Mouse (Mus musculus): ENCODE data around the gene Dapl1. TPM values are rescaled to one million over a fixed set of nuclear protein-coding genes. Genes with fewer than 3 reads are reported as not detected.

Gene Dapl1
- polyA plus RNA-seq, 1 experiment from 2014 or later, result 0.43 TPM

GRCm38 (mm10) chr2:59536958-59537357, 52.5 kb downstream of the Dapl1 start:
- ATAC-seq (ENCODE audit: insufficient number of reproducible peaks, low FRiP score), result no peak
- H3K4me3 ChIP-seq, result no peak overlapping the region
- no peak overlapping the region for H3K27ac ChIP-seq (ENCODE audit: poor library complexity, severe bottlenecking)
- peaks cover 11% of the 10 kb centered on the region for H3K4me1 ChIP-seq (replicated peaks)
- H3K9ac ChIP-seq, result no peak overlapping the region
- 92% methylated on average over 2 of the region's 2 CpGs for WGBS
- H3K9me3 ChIP-seq (replicated peaks), result no peaks in the 10 kb centered on the region
- H3K36me3 ChIP-seq, result no peaks in the 10 kb centered on the region
- no peaks in the 10 kb centered on the region for H3K27me3 ChIP-seq (replicated peaks)
- no peak overlapping the region for H3K4me2 ChIP-seq

DNA sequence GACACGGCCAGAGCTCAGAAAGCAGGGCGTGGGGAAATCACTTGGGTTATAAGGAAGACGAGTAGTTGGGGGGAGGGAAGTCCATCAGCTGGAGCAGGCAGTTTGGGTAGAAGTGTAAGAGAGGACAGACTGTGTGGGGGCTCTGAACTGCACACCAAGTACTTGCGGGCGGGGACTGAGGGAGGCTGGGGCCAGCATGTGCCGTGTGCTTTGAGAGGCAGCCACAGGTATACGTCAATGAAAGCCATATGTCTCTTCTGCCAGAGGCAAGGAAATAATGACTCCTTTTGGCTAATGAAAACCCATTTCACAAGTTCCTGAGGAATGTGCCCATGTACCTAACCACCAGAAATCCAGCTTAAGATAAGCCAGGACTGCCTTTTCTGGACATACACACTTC, 53.6 kb downstream of the Dapl1 start:
- Histone ChIP-seq H3K4me3 (no peak overlapping the region), H3K4me2 (no peak overlapping the region), H3K36me3 (no peaks in the 10 kb centered on the region), H3K27ac (ENCODE audit: poor library complexity, severe bottlenecking) (no peak overlapping the region), H3K9me3 (replicated peaks) (no peaks in the 10 kb centered on the region), H3K4me1 (replicated peaks) (peaks cover 11% of the 10 kb centered on the region), H3K9ac (no peak overlapping the region), H3K27me3 (replicated peaks) (no peaks in the 10 kb centered on the region)
- ATAC-seq (ENCODE audit: insufficient number of reproducible peaks, low FRiP score), result no peak
- WGBS, result 76% methylated on average over 7 of the region's 7 CpGs

- ATAC-seq (ENCODE audit: insufficient number of reproducible peaks, low FRiP score), result no peak
- WGBS, result 52% methylated on average over 4 of the region's 4 CpGs
These were observed 55.3 kb downstream of the Dapl1 start for GRCm38 (mm10) chr2:59539796-59540195.

DNA sequence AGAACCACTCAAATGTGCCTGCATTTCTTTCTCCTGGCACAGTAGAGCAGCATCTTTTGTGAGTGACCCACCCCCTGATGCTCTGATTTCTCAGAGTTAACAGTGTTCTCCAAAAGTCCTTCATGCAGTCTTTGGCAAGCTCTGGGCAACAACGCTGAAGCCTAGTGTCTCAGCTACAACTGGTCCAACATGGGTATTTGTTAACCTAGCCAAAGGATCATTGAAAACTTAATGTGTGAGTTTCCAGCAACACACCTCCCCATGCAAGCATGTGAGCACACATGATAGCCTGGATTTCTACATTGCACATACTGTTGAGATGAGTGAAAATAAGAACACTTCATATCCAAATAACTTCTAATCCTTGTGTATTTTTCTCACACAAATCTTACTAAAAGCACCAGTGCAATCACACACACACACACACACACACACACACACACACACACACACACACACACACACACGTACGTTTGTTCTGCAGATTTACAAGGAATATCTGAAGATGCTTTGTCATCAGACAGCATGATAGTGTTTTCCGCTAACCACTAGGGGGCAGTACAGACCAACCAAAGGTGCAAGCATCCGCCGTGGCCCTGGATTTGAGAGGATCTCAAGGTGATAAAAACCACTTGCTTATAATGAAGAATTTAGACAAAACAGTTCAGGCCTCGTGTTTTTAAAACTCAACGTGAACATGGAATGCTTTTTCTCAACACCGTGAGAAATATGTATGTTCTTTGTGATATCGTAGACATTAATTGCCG, 56.9 kb downstream of the Dapl1 start:
- Histone ChIP-seq H3K36me3 (no peaks in the 10 kb centered on the region), H3K4me2 (no peak overlapping the region), H3K4me3 (no peak overlapping the region), H3K27ac (ENCODE audit: poor library complexity, severe bottlenecking) (no peak overlapping the region), H3K9ac (no peak overlapping the region), H3K4me1 (replicated peaks) (peaks cover 10% of the 10 kb centered on the region; the same call in 1 of the 2 replicates), H3K9me3 (replicated peaks) (no peaks in the 10 kb centered on the region), H3K27me3 (replicated peaks) (no peaks in the 10 kb centered on the region)
- ATAC-seq (ENCODE audit: insufficient number of reproducible peaks, low FRiP score), result peak; percentile 64; the same call in 1 of the 2 replicates
- WGBS, result 23% methylated on average over 11 of the region's 11 CpGs

More at GRCm38 (mm10) chr2:59539796-59540195, 55.3 kb downstream of the Dapl1 start:
- no peak overlapping the region for H3K4me3 ChIP-seq
- no peaks in the 10 kb centered on the region for H3K36me3 ChIP-seq
- H3K9ac ChIP-seq, result no peak overlapping the region
- no peaks in the 10 kb centered on the region for H3K9me3 ChIP-seq (replicated peaks)
- peaks cover 6% of the 10 kb centered on the region; the same call in 1 of the 2 replicates for H3K4me1 ChIP-seq (replicated peaks)
- no peak overlapping the region for H3K4me2 ChIP-seq
- H3K27me3 ChIP-seq (replicated peaks), result no peaks in the 10 kb centered on the region
- no peak overlapping the region for H3K27ac ChIP-seq (ENCODE audit: poor library complexity, severe bottlenecking)

- no peaks in the 10 kb centered on the region for H3K36me3 ChIP-seq
- no peak overlapping the region for H3K4me2 ChIP-seq
- H3K4me3 ChIP-seq, result no peak overlapping the region
- no peak overlapping the region for H3K9ac ChIP-seq
- no peaks in the 10 kb centered on the region for H3K27me3 ChIP-seq (replicated peaks)
- no peak for ATAC-seq (ENCODE audit: insufficient number of reproducible peaks, low FRiP score)
- H3K27ac ChIP-seq (ENCODE audit: poor library complexity, severe bottlenecking), result no peak overlapping the region
- 72% methylated on average over 9 of the region's 9 CpGs for WGBS
- H3K4me1 ChIP-seq (replicated peaks), result peaks cover 10% of the 10 kb centered on the region; the same call in 1 of the 2 replicates
- no peaks in the 10 kb centered on the region for H3K9me3 ChIP-seq (replicated peaks)
These were observed 59.2 kb downstream of the Dapl1 start for GRCm38 (mm10) chr2:59543543-59544065.

DNA sequence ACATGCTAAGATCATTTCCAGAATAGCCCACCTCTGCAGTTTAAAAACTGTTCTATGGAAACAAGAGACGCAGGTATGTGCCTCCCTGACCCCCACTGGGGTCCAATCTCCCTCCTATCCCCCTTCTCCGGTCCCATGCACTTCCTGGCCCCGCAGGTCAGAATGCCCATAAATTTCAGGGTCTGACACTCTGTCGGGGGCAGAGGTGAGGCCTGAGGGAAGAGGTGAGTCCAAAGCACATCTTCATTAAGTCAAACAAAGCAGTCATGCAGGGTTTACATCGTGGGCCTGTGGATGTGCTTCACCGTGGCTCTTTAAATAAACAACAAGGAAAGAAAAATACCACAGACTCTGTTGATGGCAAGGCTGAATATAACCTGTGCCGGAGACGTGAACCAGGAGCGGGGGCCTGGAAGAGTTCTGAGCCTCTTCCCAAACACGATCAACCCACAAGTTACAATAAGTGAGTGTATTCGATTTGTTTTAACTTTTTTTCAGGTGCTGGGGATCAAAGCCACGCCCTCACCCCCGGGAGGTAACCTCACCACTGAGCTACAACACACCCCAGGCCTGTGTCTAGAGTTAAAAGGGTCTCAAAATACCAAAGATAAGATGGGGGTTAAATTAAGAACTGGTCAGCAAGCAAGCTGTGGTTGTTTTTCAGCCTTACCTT, 59.9 kb downstream of the Dapl1 start:
- Histone ChIP-seq H3K9me3 (replicated peaks) (0 out of 2 replicates have a peak, but pooled peaks cover 2% of the 10 kb centered on the region), H3K4me2 (0 out of 2 replicates have a peak overlapping the region, but pooled peaks have one; percentile 7), H3K27ac (ENCODE audit: poor library complexity, severe bottlenecking) (no peak overlapping the region), H3K4me3 (no peak overlapping the region), H3K9ac (no peak overlapping the region), H3K4me1 (replicated peaks) (peaks cover 10% of the 10 kb centered on the region; the same call in 1 of the 2 replicates), H3K36me3 (no peaks in the 10 kb centered on the region), H3K27me3 (replicated peaks) (no peaks in the 10 kb centered on the region)
- WGBS, result 21% methylated on average over 13 of the region's 13 CpGs
- no peak for ATAC-seq (ENCODE audit: insufficient number of reproducible peaks, low FRiP score)

- H3K36me3 ChIP-seq, result no peaks in the 10 kb centered on the region
- H3K9ac ChIP-seq, result no peak overlapping the region
- no peak overlapping the region for H3K27ac ChIP-seq (ENCODE audit: poor library complexity, severe bottlenecking)
- WGBS, result 34% methylated on average over 7 of the region's 7 CpGs
- H3K4me2 ChIP-seq, result no peak overlapping the region
- peaks cover 10% of the 10 kb centered on the region; the same call in 1 of the 2 replicates for H3K4me1 ChIP-seq (replicated peaks)
- H3K27me3 ChIP-seq (replicated peaks), result no peaks in the 10 kb centered on the region
- ATAC-seq (ENCODE audit: insufficient number of reproducible peaks, low FRiP score), result no peak
- H3K9me3 ChIP-seq (replicated peaks), result 0 out of 2 replicates have a peak, but pooled peaks cover 2% of the 10 kb centered on the region
- H3K4me3 ChIP-seq, result no peak overlapping the region
These were observed 60.5 kb downstream of the Dapl1 start for GRCm38 (mm10) chr2:59545001-59545400.

DNA sequence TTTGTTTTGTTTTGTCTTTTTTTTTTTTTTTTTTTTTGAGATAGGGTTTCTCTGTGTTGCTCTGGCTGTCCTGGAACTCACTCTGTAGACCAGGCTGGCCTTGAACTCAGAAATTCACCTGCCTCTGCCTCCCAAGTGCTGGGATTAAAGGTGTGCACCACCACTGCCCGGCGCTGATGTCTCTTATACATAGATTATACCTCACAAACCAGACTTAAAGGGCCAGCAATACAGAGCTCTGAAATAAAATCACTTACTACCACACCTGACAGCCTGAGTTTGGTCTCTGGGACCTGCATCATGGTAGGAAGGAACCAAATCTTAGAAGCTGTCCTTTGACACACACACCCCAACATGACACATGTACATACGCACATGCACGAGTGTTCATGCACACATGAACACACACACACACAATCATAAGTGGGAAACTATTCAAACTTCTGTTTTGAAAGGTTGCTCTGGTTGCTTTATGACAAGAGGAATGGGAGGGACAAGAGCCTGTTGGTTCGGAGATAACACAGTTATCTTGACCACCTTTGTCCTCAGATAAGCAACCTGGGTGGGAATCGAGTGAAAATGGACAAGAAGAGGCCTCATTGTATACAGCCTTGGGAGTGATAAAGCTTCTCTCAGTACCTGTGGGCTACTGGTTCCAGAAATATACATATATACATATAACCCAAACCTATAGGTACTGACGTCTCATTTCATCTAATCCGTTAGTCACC, 63.1 kb downstream of the Dapl1 start:
- no peak for ATAC-seq (ENCODE audit: insufficient number of reproducible peaks, low FRiP score)
- H3K27me3 ChIP-seq (replicated peaks), result no peaks in the 10 kb centered on the region
- 75% methylated on average over 8 of the region's 8 CpGs for WGBS
- H3K27ac ChIP-seq (ENCODE audit: poor library complexity, severe bottlenecking), result no peak overlapping the region
- H3K4me2 ChIP-seq, result no peak overlapping the region
- H3K36me3 ChIP-seq, result no peaks in the 10 kb centered on the region
- H3K9ac ChIP-seq, result no peak overlapping the region
- 0 out of 2 replicates have a peak, but pooled peaks cover 2% of the 10 kb centered on the region for H3K9me3 ChIP-seq (replicated peaks)
- H3K4me3 ChIP-seq, result no peak overlapping the region
- peaks cover 10% of the 10 kb centered on the region; the same call in 1 of the 2 replicates for H3K4me1 ChIP-seq (replicated peaks)

GRCm38 (mm10) chr2:59552784-59553183, 68.3 kb downstream of the Dapl1 start:
- ATAC-seq (ENCODE audit: insufficient number of reproducible peaks, low FRiP score), result no peak
- WGBS, result 58% methylated on average over 1 of the region's 1 CpGs
- no peak overlapping the region for H3K27ac ChIP-seq (ENCODE audit: poor library complexity, severe bottlenecking)
- no peaks in the 10 kb centered on the region for H3K36me3 ChIP-seq
- no peak overlapping the region for H3K4me2 ChIP-seq
- no peaks in the 10 kb centered on the region for H3K27me3 ChIP-seq (replicated peaks)
- H3K9me3 ChIP-seq (replicated peaks), result 0 out of 2 replicates have a peak, but pooled peaks cover 2% of the 10 kb centered on the region
- no peak overlapping the region for H3K4me3 ChIP-seq
- H3K9ac ChIP-seq, result no peak overlapping the region
- no peaks in the 10 kb centered on the region for H3K4me1 ChIP-seq (replicated peaks)

- 73% methylated on average over 2 of the region's 2 CpGs for WGBS
- no peak overlapping the region for H3K27ac ChIP-seq (ENCODE audit: poor library complexity, severe bottlenecking)
- H3K27me3 ChIP-seq (replicated peaks), result no peaks in the 10 kb centered on the region
- no peak overlapping the region for H3K9ac ChIP-seq
- no peaks in the 10 kb centered on the region for H3K9me3 ChIP-seq (replicated peaks)
- ATAC-seq (ENCODE audit: insufficient number of reproducible peaks, low FRiP score), result no peak
- H3K4me2 ChIP-seq, result no peak overlapping the region
- H3K4me1 ChIP-seq (replicated peaks), result no peaks in the 10 kb centered on the region
- H3K4me3 ChIP-seq, result no peak overlapping the region
- H3K36me3 ChIP-seq, result no peaks in the 10 kb centered on the region
These were observed 70.0 kb downstream of the Dapl1 start for GRCm38 (mm10) chr2:59554373-59554940.

All from heart, embryonic 12.5 days (tissue).